ENCODE assay signal across 8 mouse cellular contexts in genomic region chr5:64092748-64093292, GRCm38 (mm10). TPM values are rescaled to one million over a fixed set of nuclear protein-coding genes. Genes with fewer than 3 reads are reported as not detected.
DNase-seq lines count a peak whose midpoint lies in the region; ATAC-seq and TF ChIP-seq lines count a peak whose summit lies in the region.

Gene Pgm2, plus strand, starts transcription at chr5:64092950.

- no peaks in the 10 kb centered on the region for H3K9me3 ChIP-seq in embryonic facial prominence, embryonic 14.5 days (ENCODE audit: control insufficient read depth, low read length)
- no peaks in the 10 kb centered on the region for H3K9me3 ChIP-seq in limb, embryonic 13.5 days
- no peaks in the 10 kb centered on the region for H3K9me3 ChIP-seq in midbrain, embryonic 15.5 days

- TF ChIP-seq CTCF in bone marrow, adult 2 months (IDR thresholded peaks at IDR 0.05; ENCODE audit: control insufficient read depth, insufficient read depth, low read length), result no peak

- no peaks in the 10 kb centered on the region for H3K27me3 ChIP-seq in embryonic facial prominence, embryonic 14.5 days (replicated peaks; ENCODE audit: control insufficient read depth, insufficient read depth, low read length)
- H3K27me3 ChIP-seq in limb, embryonic 13.5 days, result no peaks in the 10 kb centered on the region
- H3K27me3 ChIP-seq in midbrain, embryonic 15.5 days (replicated peaks), result no peaks in the 10 kb centered on the region

- under 1% methylated on average over 43 of the region's 43 CpGs for WGBS in bone marrow, adult 2 months
- WGBS in embryonic facial prominence, embryonic 14.5 days, result under 1% methylated on average over 36 of the region's 43 CpGs
- under 1% methylated on average over 43 of the region's 43 CpGs for WGBS in limb, embryonic 13.5 days
- WGBS in midbrain, embryonic 15.5 days, result 0% methylated on average over 43 of the region's 43 CpGs

- H3K9ac ChIP-seq in embryonic facial prominence, embryonic 14.5 days (ENCODE audit: low read depth, low read length), result peak within 1 kb of the TSS; percentile 86
- H3K9ac ChIP-seq in limb, embryonic 13.5 days, result peak within 1 kb of the TSS; percentile 86
- peak within 1 kb of the TSS; percentile 86 for H3K9ac ChIP-seq in midbrain, embryonic 15.5 days

- peak; percentile 81; the same call in 1 of the 2 replicates for TF ChIP-seq POLR2A in bone marrow, adult 2 months (IDR thresholded peaks at IDR 0.05; ENCODE audit: borderline replicate concordance, control insufficient read depth, low read depth, low read length)

- DNase-seq in A20 (ENCODE audit: low read depth, low spot score), result peak; percentile 92
- DNase-seq in embryonic facial prominence, embryonic 14.5 days (ENCODE audit: low spot score), result peak; percentile 94
- peak; percentile 86 for DNase-seq in heart, adult 8-10 months (ENCODE audit: low spot score)
- peak; percentile 80 for DNase-seq in kidney, adult 9 months
- peak; percentile 70 to 81 for DNase-seq in spleen, adult 18-20 months

- ATAC-seq in embryonic facial prominence, embryonic 14.5 days (ENCODE audit: low read depth), result peak; percentile 98
- peak; percentile 98 for ATAC-seq in limb, embryonic 13.5 days (ENCODE audit: low FRiP score, low read depth)
- peak; percentile 97 for ATAC-seq in midbrain, embryonic 15.5 days (replicated peaks)

- H3K4me1 ChIP-seq in bone marrow, adult 2 months (ENCODE audit: control insufficient read depth, insufficient read depth, low read length), result peaks cover 2% of the 10 kb centered on the region
- 0 out of 2 replicates have a peak, but pooled peaks cover 6% of the 10 kb centered on the region for H3K4me1 ChIP-seq in embryonic facial prominence, embryonic 14.5 days (ENCODE audit: control insufficient read depth, insufficient read depth, low read length)
- H3K4me1 ChIP-seq in limb, embryonic 13.5 days, result peaks cover 16% of the 10 kb centered on the region
- H3K4me1 ChIP-seq in midbrain, embryonic 15.5 days, result peaks cover 11% of the 10 kb centered on the region

- H3K4me2 ChIP-seq in embryonic facial prominence, embryonic 14.5 days (ENCODE audit: low read depth, low read length), result peak within 1 kb of the TSS; percentile 82
- peak within 1 kb of the TSS; percentile 87 for H3K4me2 ChIP-seq in limb, embryonic 13.5 days (replicated peaks)
- peak within 1 kb of the TSS; percentile 70 for H3K4me2 ChIP-seq in midbrain, embryonic 15.5 days

- H3K36me3 ChIP-seq in embryonic facial prominence, embryonic 14.5 days (ENCODE audit: control insufficient read depth, insufficient read depth, low read length), result peaks cover under 1% of the 10 kb centered on the region
- H3K36me3 ChIP-seq in limb, embryonic 13.5 days, result peaks cover 9% of the 10 kb centered on the region
- no peaks in the 10 kb centered on the region for H3K36me3 ChIP-seq in midbrain, embryonic 15.5 days (replicated peaks)

- peak within 1 kb of the TSS; percentile 81 for H3K4me3 ChIP-seq in bone marrow, adult 2 months (replicated peaks; ENCODE audit: control insufficient read depth, low read depth, low read length)
- peak within 1 kb of the TSS; percentile 85 for H3K4me3 ChIP-seq in embryonic facial prominence, embryonic 14.5 days (ENCODE audit: low read depth, low read length)
- peak within 1 kb of the TSS; percentile 77 for H3K4me3 ChIP-seq in limb, embryonic 13.5 days
- H3K4me3 ChIP-seq in midbrain, embryonic 15.5 days, result peak within 1 kb of the TSS; percentile 83

- H3K27ac ChIP-seq in bone marrow, adult 2 months (ENCODE audit: control insufficient read depth, insufficient read depth, low read depth, low read length, poor library complexity), result peak within 1 kb of the TSS; percentile 70
- peak within 1 kb of the TSS; percentile 77 for H3K27ac ChIP-seq in embryonic facial prominence, embryonic 14.5 days (replicated peaks; ENCODE audit: low read depth, low read length)
- H3K27ac ChIP-seq in limb, embryonic 13.5 days, result peak within 1 kb of the TSS; percentile 69; the same call in 1 of the 2 replicates
- H3K27ac ChIP-seq in midbrain, embryonic 15.5 days, result peak within 1 kb of the TSS; percentile 85

RNA-seq across cellular contexts. Expression of gene Pgm2, which starts in this region (rescaled TPM):
- 9.0 and 19.3 TPM in 2 replicates for polyA plus RNA-seq in bone marrow, adult 2 months (2011; ENCODE audit: insufficient read depth, insufficient read length, low replicate concordance, missing spikeins)
- 24.5 and 28.9 TPM in 2 replicates for polyA plus RNA-seq in embryonic facial prominence, embryonic 14.5 days (2014; fragmentation: Nextera tagmentation; extraction: Ambion mirVana)
- 1 to 10 TPM; 4.1 to 5.1 (median 4.8) TPM for total RNA-seq in heart, adult 8-10 months (2022)
- 32.4 and 32.5 TPM in 2 replicates for polyA plus RNA-seq in limb, embryonic 13.5 days (2015; fragmentation: Nextera tagmentation; extraction: Ambion mirVana)
- 17.3 and 17.7 TPM in 2 replicates for polyA plus RNA-seq in midbrain, embryonic 15.5 days (2015; fragmentation: Nextera tagmentation; extraction: Ambion mirVana)

Comparison
In these comparisons a context has a peak if more than half of its experiments do, and no peak if none do; other contexts are left out.
1. Peak in every context shown above with its lines: DNase-seq, ATAC-seq, H3K4me3 ChIP-seq and H3K27ac ChIP-seq.